Mouse (Mus musculus) cerebellum, postnatal 4 days (tissue): Measurements from ENCODE around the gene Ireb2.
A peak's percentile ranks its signal among the peaks of the same experiment; 100 is the strongest.
"Not testable (repeated sequence)": the region's sequence is repeated elsewhere in the genome, so short reads cannot be mapped to it uniquely, and the experiment has no call there.

Source experiments
- DNase-seq, 2 experiments: peaks; one replicate each; pipeline ENCODE4 v3.0.0; 2022; ENCODE audit warnings: low spot score in 2 of 2, mixed read lengths in 1 of 2

Ireb2 gene

DNA sequence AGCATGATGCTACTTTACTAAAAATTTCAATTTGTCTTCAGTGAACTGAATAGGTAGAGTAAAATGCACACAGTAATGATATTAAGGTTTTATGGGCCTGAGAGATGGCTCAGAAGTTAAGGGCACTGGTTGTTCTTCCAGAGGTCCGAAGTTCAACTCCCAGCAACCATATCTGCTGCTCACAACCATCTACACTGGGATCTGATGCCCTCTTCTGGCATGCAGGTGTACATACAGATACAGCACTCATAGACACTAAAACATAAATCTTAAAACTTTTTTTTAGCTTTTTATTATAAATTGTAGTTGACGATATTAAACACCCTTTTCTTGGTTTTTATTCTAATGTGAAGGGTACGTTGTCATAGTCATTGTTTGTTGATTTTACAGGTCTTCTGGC is 33.5 kb downstream of the Ireb2 start:
- no peak for DNase-seq

DNA sequence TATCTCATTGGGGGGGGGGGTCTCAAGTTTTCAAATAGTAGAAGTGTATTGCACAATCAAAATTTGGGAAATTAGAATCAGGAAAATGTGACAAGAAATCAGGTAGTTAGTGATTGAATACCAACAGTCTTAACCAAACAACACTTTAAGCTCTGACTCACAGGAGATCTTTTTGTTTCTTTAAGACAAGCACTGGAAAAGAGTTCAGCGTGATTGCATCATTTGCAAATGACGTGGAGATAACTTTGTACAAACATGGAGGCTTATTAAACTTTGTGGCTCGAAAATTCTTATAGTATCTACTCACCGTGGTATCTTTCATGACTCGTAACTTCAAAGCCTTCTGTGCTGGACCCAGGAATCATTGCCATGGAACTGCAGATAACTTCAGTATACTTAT is 45.9 kb downstream of the Ireb2 start:
- no peak for DNase-seq

DNA sequence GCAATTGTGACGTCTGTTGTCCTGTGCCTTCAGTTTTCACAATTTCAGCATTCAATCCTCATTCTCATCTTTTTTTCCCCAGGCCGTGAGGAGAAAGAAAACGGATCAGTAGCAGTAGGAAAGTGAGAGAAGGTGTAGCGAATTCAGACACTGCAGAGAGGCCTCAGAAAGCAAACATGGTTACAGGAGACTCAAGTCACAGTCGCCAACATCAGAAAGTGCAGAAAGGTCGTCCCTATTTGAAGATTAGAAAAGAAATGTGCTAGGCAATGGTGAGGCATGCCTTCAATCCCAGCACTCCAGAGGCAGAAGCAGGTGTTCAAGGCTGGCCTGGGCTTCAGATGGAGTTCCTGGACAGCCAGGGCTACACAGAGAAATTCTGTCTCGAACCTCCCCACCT is 52.0 kb downstream of the Ireb2 start:
- no peak for DNase-seq

DNA sequence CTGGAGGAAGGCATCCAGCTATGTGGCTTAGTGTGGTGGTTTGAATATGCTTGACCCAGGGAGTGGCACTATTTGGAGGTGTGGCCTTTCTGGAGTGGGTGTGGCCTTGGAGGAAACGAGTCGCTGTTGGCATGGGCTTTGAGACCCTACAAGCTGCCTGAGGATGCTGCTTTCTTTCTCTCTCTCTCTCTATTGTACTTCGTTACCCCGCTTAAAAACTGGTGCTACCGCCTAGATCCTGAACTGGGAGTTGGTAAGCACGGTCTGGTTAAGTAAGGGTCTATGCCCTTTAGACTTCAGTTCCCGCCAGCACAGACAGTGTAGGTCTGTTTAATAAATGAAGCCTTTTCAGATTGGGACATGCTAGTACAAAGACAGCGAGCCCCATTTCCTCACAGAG is 52.8 kb downstream of the Ireb2 start:
- DNase-seq = no peak

DNA sequence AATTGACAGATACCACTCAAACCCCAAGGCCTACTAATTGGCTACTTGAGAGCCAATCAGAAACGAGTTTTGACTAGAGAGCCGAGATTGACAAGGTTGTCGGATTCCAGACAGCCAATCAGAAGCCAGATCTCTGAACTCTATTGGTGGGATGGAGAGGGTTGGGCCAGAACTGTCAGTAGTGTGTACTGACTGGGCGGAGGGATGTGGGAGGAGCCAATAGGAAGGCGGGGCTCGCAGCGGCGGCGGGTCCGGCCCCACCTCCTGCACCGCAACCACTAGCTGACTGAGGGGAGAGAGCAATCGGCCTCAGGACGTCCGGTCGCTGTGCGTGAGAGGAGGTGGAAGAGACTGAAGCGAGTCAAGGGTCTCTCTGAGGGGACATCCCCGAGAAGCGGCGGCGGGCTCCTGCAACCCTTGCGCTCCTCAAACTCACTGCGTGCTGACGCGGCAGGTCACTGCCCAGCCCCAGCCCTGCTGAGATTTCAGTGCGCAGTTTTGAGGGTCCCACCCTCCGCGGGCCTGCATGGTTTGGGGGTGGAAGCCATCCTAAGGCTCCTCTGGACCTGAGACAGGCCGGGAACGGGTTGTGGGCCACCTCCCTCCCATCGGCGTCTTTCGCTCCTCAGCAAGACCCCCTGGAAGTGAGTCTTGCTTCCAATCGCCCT is 53.6 kb downstream of the Ireb2 start, which contains the start of gene Hykk:
Gene Hykk, plus strand, starts transcription at position 274 of the 668 bp plus-strand sequence.
- peak; percentile 63 to 85 for DNase-seq

GRCm38 (mm10) chr9:54918191-54918590 is 54.6 kb downstream of the Ireb2 start:
- DNase-seq = no peak

- DNase-seq = no peak
Observed at GRCm38 (mm10) chr9:54918781-54919180, 55.2 kb downstream of the Ireb2 start.

DNA sequence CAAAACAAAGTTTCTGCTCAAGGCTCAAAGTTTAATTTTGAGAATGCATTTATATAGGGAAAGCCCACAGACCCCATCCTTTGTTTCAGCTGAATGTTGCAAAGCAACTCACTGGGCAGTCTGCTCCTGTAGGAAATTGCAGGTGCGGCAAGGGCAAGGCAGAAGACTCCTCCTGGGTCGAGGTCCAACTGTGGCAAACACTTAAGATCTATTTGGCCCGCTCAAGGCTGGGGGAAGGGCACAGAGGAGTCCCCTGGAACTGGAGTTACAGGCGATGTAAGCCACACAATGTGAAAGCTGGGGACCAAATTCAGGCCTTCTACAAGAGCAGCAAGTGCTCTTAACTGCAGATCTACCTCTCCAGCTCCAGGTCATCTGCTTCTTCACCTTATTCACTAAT is 56.4 kb downstream of the Ireb2 start:
- no peak for DNase-seq

DNA sequence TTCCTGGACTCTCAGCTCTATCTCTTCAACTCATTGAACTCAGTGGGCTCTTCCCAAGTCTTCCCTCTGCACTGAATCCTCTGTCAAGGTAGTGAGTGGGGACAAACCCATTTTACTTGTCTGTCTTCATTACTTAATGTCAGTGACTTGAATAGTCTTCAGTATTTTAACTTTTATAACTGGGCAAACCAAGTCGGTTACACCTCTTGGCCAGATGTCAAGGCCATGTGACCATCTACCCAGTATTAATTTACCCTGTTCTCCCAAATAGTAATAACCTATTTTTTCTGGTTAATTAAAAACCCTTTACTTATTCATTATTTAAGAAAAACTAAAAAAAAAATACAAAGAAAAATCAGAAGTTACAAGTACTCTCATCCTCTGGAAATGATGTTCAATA is 67.2 kb downstream of the Ireb2 start:
- no peak for DNase-seq

GRCm38 (mm10) chr9:54931765-54932164 is 68.2 kb downstream of the Ireb2 start:
- DNase-seq = no peak

- no peak for DNase-seq
Observed at GRCm38 (mm10) chr9:54932379-54932778, 68.8 kb downstream of the Ireb2 start.

DNA sequence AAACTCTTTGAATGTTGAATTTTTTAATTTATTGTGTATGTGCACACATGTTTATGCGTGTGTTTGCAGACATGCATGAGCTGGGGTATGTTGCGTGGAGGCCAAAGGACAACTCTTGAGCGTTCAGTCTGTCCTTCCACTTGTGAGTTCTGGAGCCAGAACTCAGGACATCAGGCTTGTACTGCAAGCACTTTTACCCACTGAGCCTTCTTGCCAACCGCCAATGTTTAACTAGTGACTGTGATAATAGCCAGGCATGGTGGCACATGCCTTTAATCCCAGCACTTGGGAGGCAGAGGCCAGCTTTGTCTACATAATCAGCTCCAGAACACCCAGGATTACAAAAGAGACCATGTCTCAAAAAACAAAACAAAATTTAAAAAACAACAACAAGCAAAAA is 78.5 kb downstream of the Ireb2 start:
- DNase-seq = no peak

GRCm38 (mm10) chr9:54944467-54944866 is 80.9 kb downstream of the Ireb2 start:
- DNase-seq = no peak

- DNase-seq = no peak
Observed at GRCm38 (mm10) chr9:54946256-54946655, 82.7 kb downstream of the Ireb2 start.

DNA sequence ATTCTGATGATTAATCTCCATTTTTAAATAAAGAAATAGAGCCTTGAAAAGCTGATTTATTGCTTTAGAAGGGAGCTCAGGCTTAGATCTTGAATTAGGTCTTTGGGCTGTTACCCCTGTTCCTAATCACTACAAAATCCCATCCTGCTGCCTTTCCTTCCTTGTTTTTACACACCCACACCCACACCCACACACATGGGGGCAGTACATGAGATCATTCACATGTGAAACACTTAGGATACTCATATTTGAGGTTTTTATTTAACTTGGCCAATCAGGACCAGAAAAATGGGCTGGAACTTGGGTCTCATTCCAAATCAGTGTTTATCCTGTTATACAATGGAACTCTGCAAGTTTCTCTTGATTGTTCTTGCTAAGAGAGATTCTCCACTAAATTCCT is 85.9 kb downstream of the Ireb2 start:
- DNase-seq = no peak

- DNase-seq = not testable (repeated sequence)
Observed at GRCm38 (mm10) chr9:54950162-54950561, 86.6 kb downstream of the Ireb2 start.

DNA sequence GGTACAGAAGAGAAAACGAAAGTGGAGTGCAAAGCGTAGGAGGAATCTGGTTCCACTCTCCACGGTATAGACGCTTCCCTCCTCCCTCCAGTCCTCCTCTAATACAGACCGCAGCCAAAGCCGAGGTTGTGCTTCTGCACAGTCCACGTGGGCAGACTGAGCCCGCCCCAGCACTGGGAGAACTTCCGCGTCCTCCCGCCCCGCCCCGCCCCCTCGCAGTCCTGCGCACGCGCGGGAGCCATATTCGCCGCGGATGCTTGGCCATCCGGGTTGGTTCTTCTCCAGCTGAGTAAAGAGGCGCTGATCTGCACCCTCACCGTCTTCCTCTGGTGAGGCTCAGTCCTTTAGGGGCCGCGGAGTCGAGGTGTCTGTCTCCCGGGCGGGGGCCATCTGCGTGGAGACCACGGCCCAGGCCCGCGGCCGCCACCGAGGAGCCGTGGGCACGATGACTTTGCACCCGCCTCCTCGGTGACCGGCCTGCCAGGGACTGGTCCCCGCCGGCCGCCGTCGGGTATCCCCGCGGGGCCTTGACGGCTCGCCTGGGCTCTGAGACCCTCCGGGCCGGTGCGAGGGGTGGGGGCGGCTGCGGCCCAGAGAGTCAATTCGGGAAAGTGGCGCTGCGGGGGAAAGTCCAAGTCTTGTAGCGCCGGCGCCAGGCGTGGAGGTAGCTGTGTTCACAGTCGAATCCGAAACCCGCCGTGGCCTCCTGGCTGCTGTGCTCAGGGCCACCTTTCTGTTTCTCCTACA is 87.2 kb downstream of the Ireb2 start, which contains the start of the genes Psma4 and AY074887:
Gene Psma4, plus strand, starts transcription at position 216 of the 747 bp plus-strand sequence.
Gene AY074887, minus strand, starts transcription at position 424 of the 747 bp plus-strand sequence.
- peak; percentile 75 to 93 for DNase-seq

GRCm38 (mm10) chr9:54961059-54961458 is 97.5 kb downstream of the Ireb2 start:
- no peak for DNase-seq
